Mouse (Mus musculus) E14TG2a.4 (cell line): ENCODE data around the gene Cnn1.

Experiments
- H3K27me3 ChIP-seq: 2 replicates; pipeline ENCODE4 v1.6.1; 2014; ENCODE audit warnings: low read length, control low read depth; ENCODE audit not compliant: insufficient read depth
- H3K36me3 ChIP-seq: 2 replicates; pipeline ENCODE4 v1.6.1; 2014; ENCODE audit warnings: low read length, control low read depth; ENCODE audit not compliant: insufficient read depth
- H3K4me1 ChIP-seq: replicated peaks from 2 replicates; pipeline ENCODE4 v1.6.1; 2014; ENCODE audit warnings: low read depth, low read length, control low read depth
- H3K4me3 ChIP-seq: replicated peaks from 2 replicates; pipeline ENCODE4 v1.5.1; 2014; ENCODE audit warnings: mild to moderate bottlenecking, low read length
- H3K9me3 ChIP-seq: 2 replicates; pipeline ENCODE4 v1.6.1; 2014; ENCODE audit warnings: low read length, control low read depth
- CTCF ChIP-seq: conservative IDR thresholded peaks from 2 replicates; pipeline ENCODE4 v1.5.1; 2014; ENCODE audit warnings: low read length
- NANOG ChIP-seq: IDR thresholded peaks from 2 replicates; pipeline ENCODE4 v1.6.1; 2014; ENCODE audit warnings: borderline replicate concordance, low read length, mixed read lengths
- POU5F1 ChIP-seq: IDR thresholded peaks from 2 replicates; pipeline ENCODE4 v1.6.1; 2014; ENCODE audit warnings: low read length, borderline replicate concordance

The Cnn1 gene

GRCm38 (mm10) chr9:22087034-22087618, 11.9 kb upstream of the Cnn1 start:
- H3K4me3 ChIP-seq, result no peak overlapping the region
- H3K4me1 ChIP-seq, result peaks cover 25% of the 10 kb centered on the region
- H3K36me3 ChIP-seq, result peaks cover 17% of the 10 kb centered on the region
- H3K9me3 ChIP-seq, result no peaks in the 10 kb centered on the region
- H3K27me3 ChIP-seq, result no peaks in the 10 kb centered on the region
- TF ChIP-seq NANOG, result no peak
- TF ChIP-seq CTCF, result no peak
- TF ChIP-seq POU5F1, result no peak

- H3K36me3 ChIP-seq, result no peaks in the 10 kb centered on the region
- peaks cover 20% of the 10 kb centered on the region for H3K4me1 ChIP-seq
- peaks cover 4% of the 10 kb centered on the region; the same call in 1 of the 2 replicates for H3K27me3 ChIP-seq
- no peak for TF ChIP-seq POU5F1
- TF ChIP-seq NANOG, result no peak
- no peak for TF ChIP-seq CTCF
- H3K9me3 ChIP-seq, result no peaks in the 10 kb centered on the region
- H3K4me3 ChIP-seq, result no peak overlapping the region
Observed at GRCm38 (mm10) chr9:22089281-22089680, 9.7 kb upstream of the Cnn1 start.

GRCm38 (mm10) chr9:22089986-22090385, 9.0 kb upstream of the Cnn1 start:
- Histone ChIP-seq H3K36me3 (no peaks in the 10 kb centered on the region), H3K4me1 (peaks cover 16% of the 10 kb centered on the region), H3K4me3 (no peak overlapping the region), H3K9me3 (no peaks in the 10 kb centered on the region), H3K27me3 (peaks cover 10% of the 10 kb centered on the region)
- TF ChIP-seq NANOG, result no peak
- no peak for TF ChIP-seq POU5F1
- TF ChIP-seq CTCF, result no peak

- Histone ChIP-seq H3K4me3 (no peak overlapping the region), H3K9me3 (no peaks in the 10 kb centered on the region), H3K4me1 (peaks cover 15% of the 10 kb centered on the region; the same call in 1 of the 2 replicates), H3K36me3 (no peaks in the 10 kb centered on the region), H3K27me3 (peaks cover 34% of the 10 kb centered on the region)
- TF ChIP-seq NANOG (no peak), CTCF (no peak), POU5F1 (no peak)
Observed at GRCm38 (mm10) chr9:22092746-22093145, 6.3 kb upstream of the Cnn1 start.

- Histone ChIP-seq H3K4me1 (peaks cover 36% of the 10 kb centered on the region), H3K36me3 (no peaks in the 10 kb centered on the region), H3K9me3 (no peaks in the 10 kb centered on the region), H3K27me3 (peaks cover 63% of the 10 kb centered on the region), H3K4me3 (peak overlapping the region; percentile 65)
- TF ChIP-seq CTCF, result peak; percentile 18; the same call in 1 of the 2 replicates
- no peak for TF ChIP-seq POU5F1
- no peak for TF ChIP-seq NANOG
Observed at GRCm38 (mm10) chr9:22095854-22096307, 3.1 kb upstream of the Cnn1 start.

- peak overlapping the region; percentile 60 for H3K4me3 ChIP-seq
- TF ChIP-seq NANOG, result no peak
- no peak for TF ChIP-seq CTCF
- no peak for TF ChIP-seq POU5F1
- H3K27me3 ChIP-seq, result peaks cover 65% of the 10 kb centered on the region
- H3K36me3 ChIP-seq, result no peaks in the 10 kb centered on the region
- no peaks in the 10 kb centered on the region for H3K9me3 ChIP-seq
- H3K4me1 ChIP-seq, result peaks cover 28% of the 10 kb centered on the region
Observed at GRCm38 (mm10) chr9:22099922-22100321, 906 bp downstream of the Cnn1 start.

- H3K9me3 ChIP-seq, result no peaks in the 10 kb centered on the region
- peaks cover 36% of the 10 kb centered on the region for H3K36me3 ChIP-seq
- no peak overlapping the region for H3K4me3 ChIP-seq
- no peaks in the 10 kb centered on the region for H3K27me3 ChIP-seq
- TF ChIP-seq NANOG, result no peak
- no peak for TF ChIP-seq POU5F1
- no peak for TF ChIP-seq CTCF
- no peaks in the 10 kb centered on the region for H3K4me1 ChIP-seq
Observed at GRCm38 (mm10) chr9:22108194-22108593, 9.2 kb downstream of the Cnn1 start.

GRCm38 (mm10) chr9:22115635-22116034, 16.6 kb downstream of the Cnn1 start:
- Histone ChIP-seq H3K4me3 (peak overlapping the region; percentile 93), H3K9me3 (no peaks in the 10 kb centered on the region), H3K4me1 (peaks cover 23% of the 10 kb centered on the region), H3K27me3 (0 out of 2 replicates have a peak, but pooled peaks cover 3% of the 10 kb centered on the region), H3K36me3 (peaks cover 42% of the 10 kb centered on the region)
- TF ChIP-seq NANOG, result no peak
- no peak for TF ChIP-seq POU5F1
- TF ChIP-seq CTCF, result no peak

- Histone ChIP-seq H3K9me3 (no peaks in the 10 kb centered on the region), H3K36me3 (peaks cover 37% of the 10 kb centered on the region), H3K4me3 (peak overlapping the region; percentile 93), H3K4me1 (peaks cover 23% of the 10 kb centered on the region), H3K27me3 (peaks cover 5% of the 10 kb centered on the region; the same call in 1 of the 2 replicates)
- no peak for TF ChIP-seq POU5F1
- no peak for TF ChIP-seq NANOG
- no peak for TF ChIP-seq CTCF
Observed at GRCm38 (mm10) chr9:22116086-22116485, 17.1 kb downstream of the Cnn1 start.
